Mouse (Mus musculus) MEL (cell line): ENCODE results near the gene Rnf208.

ENCODE experiments used
- BHLHE40 ChIP-seq: IDR thresholded peaks from 2 replicates; pipeline ENCODE4 v1.6.1; 2012; ENCODE audit warnings: low read depth, mild to moderate bottlenecking, inconsistent platforms, low read length, improper control_type of control experiment, borderline replicate concordance
- CHD2 ChIP-seq: IDR thresholded peaks from 2 replicates; pipeline ENCODE4 v1.6.1; 2011; ENCODE audit warnings: low read length, improper control_type of control experiment
- CTCF ChIP-seq, 3 experiments: IDR thresholded peaks in 2 of 3; conservative IDR thresholded peaks in 1 of 3; 2 replicates each; pipeline ENCODE4 v1.5.1; 2011 to 2012; ENCODE audit warnings: low read length in 3 of 3, low read depth in 2 of 3, mild to moderate bottlenecking in 2 of 3, improper control_type of control experiment in 1 of 3, inconsistent platforms in 1 of 3, mixed read lengths in 1 of 3, moderate library complexity in 1 of 3; ENCODE audit not compliant: control insufficient read depth in 1 of 3, insufficient read depth in 1 of 3, poor library complexity in 1 of 3, severe bottlenecking in 1 of 3
- ELF1 ChIP-seq: IDR thresholded peaks from 2 replicates; pipeline ENCODE4 v1.6.1; 2014; ENCODE audit warnings: low read depth, mild to moderate bottlenecking, inconsistent platforms, low read length, improper control_type of control experiment, moderate library complexity
- GATA1 ChIP-seq: IDR thresholded peaks from 2 replicates; pipeline ENCODE4 v1.6.1; 2011; ENCODE audit warnings: low read depth, low read length, improper control_type of control experiment
- MAX ChIP-seq: IDR thresholded peaks from 2 replicates; pipeline ENCODE4 v1.6.1; 2011; ENCODE audit warnings: low read length, improper control_type of control experiment
- NELFE ChIP-seq: IDR thresholded peaks from 2 replicates; pipeline ENCODE4 v1.6.1; 2011; ENCODE audit warnings: low read depth, low read length, improper control_type of control experiment
- POLR2A ChIP-seq, 2 experiments: IDR thresholded peaks; 2 replicates each; pipeline ENCODE4 v1.6.1; 2011 to 2012; ENCODE audit warnings: low read length in 2 of 2, mild to moderate bottlenecking in 2 of 2, control low read depth in 1 of 2, improper control_type of control experiment in 1 of 2, low read depth in 1 of 2, moderate library complexity in 1 of 2; ENCODE audit not compliant: control insufficient read depth in 1 of 2, insufficient read depth in 1 of 2, poor library complexity in 1 of 2
- POLR2AphosphoS5 ChIP-seq: IDR thresholded peaks from 2 replicates; pipeline ENCODE4 v1.6.1; 2012; ENCODE audit warnings: low read depth, borderline replicate concordance, mild to moderate bottlenecking, inconsistent platforms, low read length, moderate library complexity, mixed read lengths
- USF1 ChIP-seq: IDR thresholded peaks from 2 replicates; pipeline ENCODE4 v1.6.1; 2014; ENCODE audit warnings: low read depth, mild to moderate bottlenecking, inconsistent platforms, low read length, improper control_type of control experiment, moderate library complexity

DNA sequence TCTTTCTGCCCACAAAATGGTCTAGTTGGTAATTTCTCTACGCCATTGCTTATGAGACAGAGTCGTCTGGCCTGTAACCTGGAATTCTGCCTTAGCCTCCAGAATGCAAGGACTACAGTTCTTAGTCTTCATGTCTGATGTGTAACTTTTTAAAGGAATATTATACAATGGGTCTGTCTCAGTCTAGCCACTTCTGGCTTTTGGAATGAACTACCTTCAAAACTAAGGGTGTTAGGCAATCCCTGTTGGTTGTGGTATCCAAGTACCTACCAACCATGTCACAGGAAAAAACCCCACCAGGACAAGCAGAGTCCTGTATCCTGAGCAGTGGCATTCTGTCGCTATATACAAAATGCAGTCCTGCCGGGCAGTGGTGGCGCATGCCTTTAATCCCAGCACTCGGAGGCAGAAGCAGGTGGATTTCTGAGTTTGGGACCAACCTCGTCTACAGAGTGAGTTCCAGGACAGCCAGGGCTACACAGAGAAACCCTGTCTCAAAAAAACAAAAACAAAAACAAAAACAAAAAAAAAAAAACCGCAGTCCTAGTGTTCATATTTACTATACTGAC is 16.2 kb upstream of the Rnf208 start:
- TF ChIP-seq ELF1 (no peak), POLR2AphosphoS5 (no peak), USF1 (no peak), MAX (no peak), NELFE (no peak), POLR2A (IDR thresholded peaks at IDR 0.05; ENCODE audit: control insufficient read depth in 1 of 2, insufficient read depth in 1 of 2, low read depth in 1 of 2, low read length in 2 of 2, poor library complexity in 1 of 2) (no peak), BHLHE40 (no peak), GATA1 (no peak), CHD2 (no peak), CTCF (IDR thresholded peaks at IDR 0.05 in 2 of 3, conservative IDR thresholded peaks at IDR 0.05 in 1 of 3; ENCODE audit: control insufficient read depth in 1 of 3, insufficient read depth in 1 of 3, low read depth in 2 of 3, low read length in 3 of 3, poor library complexity in 1 of 3, severe bottlenecking in 1 of 3) (no peak)
